Mouse (Mus musculus): Measurements from ENCODE around the gene Hnrnpl.

Gene Hnrnpl

DNA sequence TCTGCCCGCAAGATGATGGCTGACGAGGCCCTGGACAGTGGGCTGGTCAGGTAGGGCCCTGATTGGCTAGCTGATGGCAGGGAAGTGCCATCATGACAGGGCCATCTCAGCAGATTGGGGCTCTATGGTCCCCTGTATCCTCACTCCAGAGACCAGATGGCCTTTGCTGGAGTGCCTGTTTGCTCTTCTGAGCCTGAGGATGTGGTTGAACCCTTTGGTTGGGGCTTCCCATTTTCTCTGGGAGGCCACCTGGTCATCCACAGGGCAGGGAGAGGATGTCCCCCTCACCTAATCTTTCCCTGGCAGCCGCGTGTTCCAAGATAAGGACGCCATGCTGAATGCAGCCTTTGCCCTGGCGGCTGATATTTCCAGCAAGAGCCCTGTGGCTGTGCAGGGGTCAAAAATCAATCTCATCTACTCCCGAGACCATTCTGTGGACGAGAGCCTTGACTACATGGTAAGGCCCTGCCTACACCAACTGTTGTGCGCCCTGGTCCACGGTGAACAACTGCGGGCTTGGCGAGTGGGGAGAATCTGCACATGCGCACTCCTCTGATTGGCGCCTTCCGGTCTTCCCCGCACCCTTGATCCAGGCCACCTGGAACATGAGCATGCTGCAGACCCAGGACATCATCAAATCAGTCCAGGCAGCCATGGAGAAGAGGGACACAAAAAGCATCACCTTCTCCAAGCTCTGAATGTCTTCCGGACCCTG is 23.2 kb downstream of the Hnrnpl start:
- DNase-seq: no peak

DNA sequence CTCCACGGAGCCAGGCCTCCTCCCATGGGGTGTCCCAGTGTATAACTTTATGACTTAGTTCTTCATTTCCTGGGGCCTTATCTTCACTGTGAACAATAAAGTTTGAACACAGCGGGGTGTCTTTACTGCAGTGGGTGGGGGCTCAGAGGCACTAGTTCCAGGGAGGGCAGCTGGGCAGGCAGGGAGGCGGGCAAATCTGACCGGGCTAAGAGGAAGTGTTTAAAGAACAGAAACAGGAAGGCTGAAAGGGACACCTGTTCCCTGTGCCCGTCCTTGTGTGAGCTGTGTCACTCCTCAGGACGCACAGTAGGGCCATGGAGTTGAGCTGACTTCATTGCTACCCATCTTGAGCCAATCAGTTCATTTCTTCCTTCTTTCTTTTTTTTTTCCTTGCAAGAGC is 23.8 kb downstream of the Hnrnpl start:
- DNase-seq: no peak

DNA sequence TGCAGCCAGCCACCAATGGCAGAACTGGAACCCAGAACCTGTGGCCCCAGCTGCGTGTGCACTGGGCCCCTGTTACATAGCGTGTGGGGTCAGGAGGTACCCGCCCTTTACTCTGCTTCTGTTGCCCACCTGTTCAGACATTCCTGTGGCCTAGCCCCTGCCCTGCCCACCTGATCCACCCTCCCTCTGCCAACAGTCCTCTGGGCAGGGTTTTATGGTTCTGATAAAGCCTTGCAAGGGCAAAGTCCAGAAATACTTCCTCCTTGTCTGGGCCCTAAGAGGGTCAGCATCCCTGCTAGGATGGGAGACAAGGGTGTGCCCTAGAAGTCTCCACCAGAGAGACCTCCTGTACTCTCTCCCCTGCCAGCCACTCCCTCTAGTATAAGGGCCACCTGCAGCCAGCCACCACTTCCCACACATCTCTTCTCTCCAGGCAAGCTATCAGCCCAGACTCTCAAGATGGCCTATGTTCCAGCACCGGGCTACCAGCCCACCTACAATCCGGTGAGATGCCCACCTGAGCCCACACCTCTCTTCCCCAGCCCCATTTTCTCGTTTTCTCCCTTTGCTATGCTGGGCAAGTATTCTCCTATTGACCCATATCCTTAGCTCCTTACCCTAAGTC is 25.5 kb downstream of the Hnrnpl start, which contains the start of gene Lgals4:
Lgals4 (plus strand) TSS at position 132 of the 625 bp plus-strand sequence.
- no peak for DNase-seq

DNA sequence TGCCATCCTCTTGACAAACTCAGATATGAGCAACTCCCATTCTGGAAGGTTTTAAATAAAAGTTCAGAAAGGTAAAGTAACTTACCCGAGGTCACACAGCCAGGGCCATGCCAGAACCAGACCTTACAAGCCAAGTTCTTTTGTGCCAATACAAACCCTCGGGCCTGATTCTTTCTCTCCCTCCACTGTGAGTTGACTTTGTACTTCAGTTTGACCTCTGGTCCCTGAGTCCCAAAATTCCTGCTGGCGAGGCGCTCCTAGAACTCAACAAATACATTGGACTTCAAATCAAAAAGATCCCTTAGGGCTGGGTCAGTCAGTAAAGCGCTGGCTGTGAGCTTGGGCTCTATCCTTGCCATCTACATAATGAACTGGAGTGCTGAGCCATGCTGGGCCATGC is 28.6 kb downstream of the Hnrnpl start:
- no peak for DNase-seq

DNA sequence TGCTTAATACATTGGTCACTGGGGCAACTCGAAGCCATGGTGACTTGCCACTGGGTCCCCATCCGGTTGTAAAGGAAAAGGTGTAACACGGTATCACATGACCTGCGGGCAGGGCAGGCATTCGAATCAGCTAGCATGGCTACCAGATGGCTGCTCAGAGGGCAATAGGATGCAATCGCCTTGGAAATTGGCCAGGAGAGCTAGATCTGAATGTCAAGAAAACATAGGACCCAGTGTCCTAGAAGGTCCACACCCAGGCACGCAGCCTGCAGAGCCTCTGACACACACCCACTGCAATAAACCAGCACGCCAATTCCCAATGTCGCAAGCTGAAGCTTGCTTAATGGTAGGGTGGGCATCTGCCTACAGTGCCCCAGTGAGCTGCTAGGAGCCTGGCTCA is 30.0 kb downstream of the Hnrnpl start:
- no peak for DNase-seq

DNA sequence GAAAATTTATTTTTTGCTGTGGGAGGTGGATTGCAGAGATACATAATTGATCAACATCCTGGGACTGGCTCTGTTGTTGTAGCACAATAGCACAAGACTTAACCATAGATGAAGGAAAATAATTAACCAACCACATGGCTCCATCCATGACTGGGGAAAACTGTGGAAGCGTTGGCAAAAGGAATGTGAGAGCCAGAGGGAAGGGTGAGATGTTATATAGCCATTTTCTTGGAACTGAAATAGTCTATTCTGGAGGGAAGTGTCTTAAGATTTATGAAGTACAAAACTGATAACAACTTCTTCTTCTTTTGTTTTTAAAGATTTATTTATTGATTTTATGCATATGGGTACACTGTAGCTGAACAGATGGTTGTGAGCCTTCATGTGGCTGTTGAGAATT is 38.9 kb downstream of the Hnrnpl start:
- DNase-seq: no peak

DNA sequence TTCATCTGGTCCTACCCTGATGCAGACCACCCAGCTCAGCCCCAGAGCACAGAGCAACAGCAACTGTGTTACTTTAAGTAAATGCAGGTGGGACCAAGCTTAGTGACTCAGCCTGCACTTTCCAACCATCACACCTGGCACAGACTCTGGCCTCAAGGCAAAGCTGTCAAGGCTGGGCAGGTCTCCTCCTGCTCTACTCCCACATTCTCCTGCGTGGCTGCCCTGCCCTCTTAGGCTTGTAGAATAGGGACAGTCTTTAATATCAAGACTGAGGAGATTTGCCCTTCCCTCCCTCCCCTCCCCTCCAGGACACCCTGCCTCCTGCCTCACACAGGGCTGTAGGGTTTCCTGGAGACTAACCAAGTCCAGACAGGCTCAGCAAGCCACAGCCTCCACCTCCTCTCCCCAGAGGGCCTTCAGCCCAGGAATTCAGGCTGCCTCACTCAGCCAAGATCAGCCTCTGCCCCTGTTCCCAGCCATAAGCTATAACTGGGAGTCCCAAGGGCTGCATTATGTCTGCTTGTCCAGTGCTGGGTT is 41.4 kb downstream of the Hnrnpl start:
- no peak for DNase-seq

DNA sequence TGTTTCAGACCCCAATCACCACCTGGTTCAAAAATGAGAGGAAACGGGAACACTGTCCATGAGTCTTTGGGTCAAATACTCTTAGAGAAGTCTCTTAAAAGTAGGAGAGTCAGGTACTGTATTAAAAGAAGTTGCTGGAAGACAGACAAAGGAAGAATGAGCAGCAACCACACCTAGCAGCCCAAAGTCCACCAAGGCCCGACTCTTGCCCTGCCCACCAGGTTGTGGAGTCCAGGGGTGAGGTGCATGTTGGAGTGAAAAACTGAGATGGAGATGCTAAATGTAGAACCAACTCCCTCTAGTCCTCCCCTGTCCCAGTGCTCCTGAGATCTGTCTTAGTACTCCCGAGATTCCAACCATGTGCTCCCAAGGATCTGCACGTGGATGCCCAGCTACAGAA is 42.3 kb downstream of the Hnrnpl start:
- no peak for DNase-seq

DNA sequence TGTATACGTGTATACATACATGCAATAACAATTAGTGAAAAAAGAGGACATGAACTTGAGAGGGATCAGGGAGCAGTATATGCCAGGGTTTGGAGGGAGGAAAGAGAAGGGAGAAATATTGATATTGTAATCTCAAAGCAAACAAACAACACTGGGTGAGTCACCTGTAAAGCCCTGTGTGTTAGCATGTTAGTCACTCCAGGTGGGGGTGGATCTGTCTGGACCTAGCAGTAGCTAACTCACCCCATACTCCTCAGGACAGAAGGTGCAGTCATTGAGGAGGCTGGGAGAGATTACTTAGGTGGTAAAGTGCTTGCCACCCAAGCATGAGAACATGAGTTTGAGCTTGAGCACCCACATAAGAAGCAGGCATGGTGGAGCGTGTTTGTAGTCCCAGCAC is 51.6 kb downstream of the Hnrnpl start:
- DNase-seq: no peak

DNA sequence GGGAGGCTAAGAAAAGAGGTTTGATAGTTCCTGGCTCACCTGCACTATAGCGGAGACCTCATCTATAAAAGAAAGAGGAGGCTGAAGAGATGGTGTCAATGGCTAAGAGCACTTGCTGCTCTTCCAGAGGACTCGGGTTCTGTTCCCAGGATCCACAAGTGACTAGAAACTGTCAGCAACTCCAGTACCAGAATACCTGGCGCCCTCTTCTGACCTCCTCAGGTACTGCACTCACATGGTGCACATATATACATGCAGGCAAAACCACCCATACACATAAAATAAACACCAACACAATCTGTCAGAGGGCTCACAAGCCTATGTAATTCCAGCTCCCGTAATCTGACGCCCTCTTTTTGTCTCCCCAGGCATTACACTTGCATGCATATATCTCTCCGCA is 52.6 kb downstream of the Hnrnpl start:
- no peak for DNase-seq

DNA sequence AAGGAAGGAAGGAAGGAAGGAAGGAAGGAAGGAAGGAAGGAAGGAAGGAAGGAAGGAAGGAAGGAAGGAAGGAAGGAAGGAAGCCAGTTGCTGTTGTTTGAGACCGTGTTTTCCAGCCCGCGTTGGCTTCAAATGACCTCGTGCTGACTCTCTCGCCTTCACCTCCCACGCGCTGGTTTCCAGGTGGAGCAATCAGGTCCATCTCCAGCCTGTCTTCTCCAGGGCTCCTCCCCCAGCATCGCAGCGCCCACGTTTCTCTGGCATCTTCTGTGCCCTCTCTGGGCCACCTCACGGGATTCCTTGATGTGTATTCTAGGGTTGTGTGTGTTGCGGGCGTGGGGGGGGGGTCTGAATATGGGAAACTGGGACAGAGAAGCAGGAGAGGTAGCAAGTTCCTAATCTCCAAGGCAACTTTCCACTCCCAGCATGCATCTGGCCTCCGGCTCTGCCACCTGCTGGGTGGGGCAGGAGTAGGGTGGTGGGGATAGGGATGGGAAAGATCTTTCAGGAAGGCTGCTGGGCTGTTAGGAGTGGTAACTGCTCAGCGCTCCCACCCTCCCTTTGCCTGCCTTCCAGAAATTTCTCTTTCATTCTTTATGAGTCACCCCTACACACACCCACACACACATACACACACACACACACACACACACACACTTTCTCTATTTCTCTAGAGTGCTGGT is 54.6 kb downstream of the Hnrnpl start:
- no peak for DNase-seq

DNA sequence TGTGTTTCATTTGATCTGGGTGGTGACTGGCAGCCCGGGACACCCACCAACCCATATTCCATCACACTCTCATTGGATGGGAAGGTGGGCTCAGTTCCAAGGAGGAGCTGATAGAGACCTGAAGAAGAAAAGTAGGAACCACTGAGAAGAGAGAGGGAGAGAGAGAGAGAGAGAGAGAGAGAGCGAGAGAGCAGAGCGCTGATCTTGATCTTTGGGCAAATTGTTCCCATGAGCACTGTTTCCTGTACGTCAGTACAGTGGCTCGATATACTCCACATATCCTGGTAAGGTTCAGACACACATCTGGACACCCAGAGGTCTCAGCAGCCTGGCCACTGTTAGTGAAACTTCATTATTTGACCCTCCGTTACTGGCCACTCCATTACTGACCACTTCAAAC is 55.2 kb downstream of the Hnrnpl start, which contains the start of gene Lgals7:
Lgals7 (plus strand) TSS at position 314 of the 400 bp plus-strand sequence.
- DNase-seq: no peak

DNA sequence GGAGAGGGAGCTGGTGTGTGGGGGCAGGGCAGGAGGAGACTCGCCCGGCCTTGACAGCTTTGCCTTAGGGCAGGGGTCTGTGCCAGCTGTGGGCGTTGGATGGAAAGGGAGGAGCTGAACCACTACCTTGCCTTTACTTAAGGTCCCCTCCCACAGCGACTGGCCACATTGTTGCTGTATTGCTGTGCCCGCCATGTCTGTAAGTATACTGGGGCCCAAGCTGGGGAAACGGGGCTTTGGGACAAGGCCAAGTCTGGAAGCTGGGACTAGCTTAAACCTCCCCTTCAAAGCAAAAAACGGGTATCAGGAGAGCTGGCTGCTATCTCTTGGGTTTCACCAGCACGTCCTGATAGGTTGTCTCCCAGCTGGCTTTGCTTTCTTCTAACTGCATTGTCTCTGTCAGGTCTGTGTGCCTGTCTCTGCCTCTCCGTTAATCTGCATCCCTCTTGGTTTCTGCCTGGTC is 56.0 kb downstream of the Hnrnpl start:
- DNase-seq: no peak

DNA sequence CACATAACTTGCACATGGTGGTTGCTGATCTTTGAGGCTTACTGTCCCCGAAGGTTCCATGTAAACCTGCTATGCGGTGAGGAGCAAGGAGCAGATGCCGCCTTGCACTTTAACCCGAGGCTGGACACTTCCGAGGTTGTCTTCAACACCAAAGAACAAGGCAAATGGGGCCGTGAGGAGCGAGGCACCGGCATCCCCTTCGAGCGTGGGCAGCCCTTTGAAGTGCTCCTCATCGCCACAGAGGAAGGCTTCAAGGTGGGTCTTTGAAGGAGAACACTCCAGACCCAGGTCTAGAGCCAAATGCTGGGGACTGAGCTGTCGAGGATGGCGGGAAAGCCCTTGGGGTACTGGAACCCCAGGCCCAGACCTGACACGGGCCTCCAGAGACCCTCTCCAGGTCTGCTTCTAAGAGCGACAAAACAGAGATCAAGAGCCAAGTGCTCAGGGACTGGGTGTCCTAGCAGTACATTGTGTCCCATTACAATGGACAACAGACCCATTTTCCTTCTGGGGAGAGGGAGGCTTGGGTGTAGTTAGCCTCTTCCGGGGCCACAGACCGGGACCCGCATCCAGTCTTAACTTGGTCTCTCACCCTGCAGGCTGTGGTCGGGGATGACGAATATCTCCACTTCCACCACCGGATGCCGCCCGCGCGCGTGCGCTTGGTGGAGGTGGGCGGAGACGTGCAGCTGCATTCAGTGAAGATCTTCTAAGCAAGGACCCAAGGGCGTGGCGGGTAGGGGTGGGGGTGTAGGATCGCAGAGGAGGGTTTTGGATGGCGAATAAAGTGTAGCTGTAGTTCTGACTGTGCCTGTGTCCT is 57.4 kb downstream of the Hnrnpl start:
- no peak for DNase-seq

DNA sequence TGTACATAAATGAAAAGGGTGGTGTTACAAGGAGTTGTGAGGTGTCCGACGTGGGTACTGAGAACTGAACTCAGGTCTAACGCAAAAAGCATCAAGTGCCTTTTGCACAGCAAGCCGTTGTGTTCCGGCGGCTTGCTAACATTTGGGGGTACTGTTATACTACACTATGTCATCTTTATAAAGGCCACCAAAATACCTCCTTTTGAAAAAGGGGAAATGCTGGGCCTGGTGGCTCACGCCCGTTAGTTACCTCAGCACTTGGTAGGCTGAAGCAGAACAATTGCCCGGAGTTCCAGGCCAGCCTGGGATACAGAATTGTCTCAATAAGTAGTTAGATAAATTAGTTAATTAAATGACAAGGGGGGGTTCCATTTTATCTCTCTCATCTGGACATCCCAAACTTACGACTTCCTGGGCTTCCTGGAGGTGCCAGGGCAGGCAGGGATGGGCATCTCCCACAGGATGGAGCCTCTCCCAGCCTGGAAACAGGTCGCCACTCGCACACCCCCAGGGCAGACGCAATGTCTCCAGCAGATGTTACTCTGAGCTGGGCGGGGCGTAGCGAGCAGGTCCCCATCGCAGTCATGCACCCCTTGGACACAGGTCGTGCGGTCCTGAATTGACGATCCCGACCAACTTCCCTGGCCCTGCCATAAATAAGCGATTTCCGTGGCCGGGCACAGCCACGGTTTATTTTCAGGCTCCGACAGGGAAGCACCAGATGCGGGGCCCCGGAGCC is 58.6 kb downstream of the Hnrnpl start:
- no peak for DNase-seq

DNA sequence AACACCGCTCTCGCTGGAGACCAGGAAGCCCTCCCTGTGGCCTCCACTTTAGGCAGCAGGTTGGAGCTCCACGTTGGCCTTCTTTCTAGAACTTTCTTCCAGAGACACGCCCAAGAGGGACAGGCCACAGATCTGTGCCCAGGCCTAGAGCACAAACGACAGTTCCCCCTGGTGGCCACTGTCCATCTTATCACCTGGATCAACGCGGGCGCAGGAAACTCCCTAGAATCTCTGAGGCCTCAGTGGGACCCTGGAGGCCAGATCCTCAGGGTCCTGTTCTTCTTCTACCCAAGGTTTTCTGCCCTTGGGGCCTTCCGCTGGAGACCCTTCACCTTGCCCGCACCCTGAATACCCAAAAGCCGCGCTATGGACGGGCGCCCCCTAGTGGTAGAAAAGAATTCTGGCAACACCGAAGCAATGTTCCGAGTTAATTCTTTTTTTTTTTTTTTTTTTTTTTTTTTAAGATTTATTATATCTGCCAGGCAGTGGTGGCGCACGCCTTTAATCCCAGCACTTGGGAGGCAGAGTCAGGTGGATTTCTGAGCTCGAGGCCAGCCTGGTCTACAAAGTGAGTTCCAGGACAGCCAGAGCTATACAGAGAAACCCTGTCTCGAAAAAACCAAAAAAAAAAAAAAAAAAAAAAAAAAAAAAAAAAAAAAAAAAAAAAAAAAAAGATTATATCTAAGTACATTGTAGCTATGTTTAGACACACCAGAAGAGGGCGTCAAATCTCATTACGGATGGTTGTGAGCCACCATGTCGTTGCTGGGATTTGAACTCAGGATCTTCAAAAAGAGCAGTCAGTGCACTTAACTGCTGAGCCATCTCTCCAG is 59.4 kb downstream of the Hnrnpl start:
- DNase-seq: peak; percentile 73

DNA sequence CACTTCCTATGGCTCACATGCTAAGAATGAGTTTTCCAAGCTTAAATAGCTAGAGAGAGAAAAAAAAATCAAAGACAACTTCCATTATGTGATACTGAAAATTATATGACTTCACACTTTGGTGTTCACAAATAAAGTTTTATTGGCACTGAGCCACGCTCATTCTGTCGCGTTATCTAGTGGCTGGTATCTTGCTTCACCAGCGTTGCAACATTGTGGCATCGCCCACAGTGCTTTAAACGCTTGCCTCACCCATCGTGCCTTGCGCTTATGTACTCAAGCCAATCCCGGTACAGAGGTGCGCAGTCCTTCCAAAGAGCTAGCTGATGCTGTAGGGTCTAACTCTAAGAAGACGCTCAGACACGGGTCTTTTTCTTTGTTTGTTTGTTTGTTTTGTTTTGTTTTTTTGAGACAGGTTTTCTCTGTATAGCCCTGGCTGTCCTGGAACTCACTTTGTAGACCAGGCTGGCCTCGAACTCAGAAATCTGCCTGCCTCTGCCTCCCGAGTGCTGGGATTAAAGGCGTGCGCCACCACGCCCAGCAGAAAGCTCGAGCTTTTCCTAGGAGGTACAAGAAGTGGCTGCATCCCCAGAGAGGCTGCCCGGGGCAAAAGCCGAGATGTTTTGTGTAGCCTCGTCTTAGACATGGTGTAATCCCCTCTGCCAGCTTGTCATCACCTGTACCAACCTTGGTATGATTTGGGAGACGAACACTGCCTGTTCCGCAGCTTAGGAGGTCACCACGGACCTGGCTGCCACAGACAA is 62.7 kb downstream of the Hnrnpl start:
- DNase-seq: no peak
